Mouse (Mus musculus): ENCODE measurements around the gene Ift22.

GRCm38 (mm10) chr5:136882788-136883439 is 25.0 kb upstream of the Ift22 start, which contains the start of gene Col26a1:
- TF ChIP-seq POLR2A (IDR thresholded peaks at IDR 0.05; ENCODE audit: borderline replicate concordance, insufficient read depth, low read length): no peak
- no peak for TF ChIP-seq CTCF (IDR thresholded peaks at IDR 0.05; ENCODE audit: borderline replicate concordance, insufficient read depth, low read depth, low read length)
